Mouse (Mus musculus) adrenal gland, postnatal 14 days (tissue): ENCODE results near the gene Tesc. TPM values are rescaled to one million over a fixed set of nuclear protein-coding genes. Genes with fewer than 3 reads are reported as not detected.
A peak's percentile ranks its signal among the peaks of the same experiment; 100 is the strongest.

Experiments
- DNase-seq: peaks from one replicate; pipeline ENCODE4 v3.0.0; 2021; ENCODE audit warnings: mixed read lengths
- total RNA-seq: library from RNA; stranded (reverse); gene quantifications from 2 replicates; pipeline ENCODE4 v1.2.3, GENCODE M21; 2021

Tesc gene
- total RNA-seq, 1 experiment from 2014 or later: 78.8 TPM

GRCm38 (mm10) chr5:118043761-118044160 lies 16.2 kb downstream of the Tesc start:
- no peak for DNase-seq

GRCm38 (mm10) chr5:118044907-118045306 lies 17.4 kb downstream of the Tesc start:
- DNase-seq: no peak

- DNase-seq: no peak
Observed at GRCm38 (mm10) chr5:118045385-118045784, 17.8 kb downstream of the Tesc start.

GRCm38 (mm10) chr5:118047091-118047757 lies 19.7 kb downstream of the Tesc start:
- DNase-seq: no peak

GRCm38 (mm10) chr5:118048412-118048811 lies 20.9 kb downstream of the Tesc start:
- no peak for DNase-seq

GRCm38 (mm10) chr5:118048928-118049327 lies 21.4 kb downstream of the Tesc start:
- no peak for DNase-seq

GRCm38 (mm10) chr5:118050743-118051142 lies 23.2 kb downstream of the Tesc start:
- no peak for DNase-seq

- peak; percentile 51 for DNase-seq
Observed at GRCm38 (mm10) chr5:118051981-118052662, 24.6 kb downstream of the Tesc start.

- DNase-seq: no peak
Observed at GRCm38 (mm10) chr5:118053205-118053604, 25.7 kb downstream of the Tesc start.

GRCm38 (mm10) chr5:118057508-118058111 lies 30.1 kb downstream of the Tesc start:
- DNase-seq: no peak

- no peak for DNase-seq
Observed at GRCm38 (mm10) chr5:118058858-118059257, 31.3 kb downstream of the Tesc start.

GRCm38 (mm10) chr5:118059646-118060045 lies 32.1 kb downstream of the Tesc start:
- DNase-seq: no peak

- DNase-seq: no peak
Observed at GRCm38 (mm10) chr5:118061391-118061790, 33.8 kb downstream of the Tesc start.

GRCm38 (mm10) chr5:118063181-118063621 lies 35.7 kb downstream of the Tesc start:
- DNase-seq: peak; percentile 47

GRCm38 (mm10) chr5:118064284-118064901 lies 36.9 kb downstream of the Tesc start:
- no peak for DNase-seq

GRCm38 (mm10) chr5:118065516-118066255 lies 38.1 kb downstream of the Tesc start:
- DNase-seq: peak; percentile 76

- peak; percentile 95 for DNase-seq
Observed at GRCm38 (mm10) chr5:118066828-118067227, 39.3 kb downstream of the Tesc start.

GRCm38 (mm10) chr5:118067572-118067971 lies 40.0 kb downstream of the Tesc start:
- DNase-seq: peak; percentile 64

GRCm38 (mm10) chr5:118067984-118068494 lies 40.5 kb downstream of the Tesc start:
- no peak for DNase-seq

GRCm38 (mm10) chr5:118069315-118069714 lies 41.8 kb downstream of the Tesc start:
- peak; percentile 89 for DNase-seq

- DNase-seq: no peak
Observed at GRCm38 (mm10) chr5:118071766-118072165, 44.2 kb downstream of the Tesc start.

GRCm38 (mm10) chr5:118073213-118073773 lies 45.8 kb downstream of the Tesc start:
- no peak for DNase-seq
